Mouse (Mus musculus) liver, embryonic 14.5 days (tissue): ENCODE measurements around the gene E2f6. TPM values are rescaled to one million over a fixed set of nuclear protein-coding genes. Genes with fewer than 3 reads are reported as not detected.

Experiments
- ATAC-seq: fragments of 200-750 bp; cut with Nextera tagmentation; 2 replicates; pipeline ENCODE4 v1.8.0; 2017; ENCODE audit warnings: moderate number of reproducible peaks, mild to moderate bottlenecking, moderate library complexity; ENCODE audit not compliant: insufficient read depth
- DNase-seq, 3 experiments: peaks; one replicate each; pipeline ENCODE4 v3.0.0-alpha.2; 2012 to 2013; ENCODE audit warnings: low read depth in 3 of 3, low spot score in 3 of 3
- H3K27ac ChIP-seq: fragments of 300-500 bp; sonication (generic); 2 replicates; pipeline ENCODE4 v1.5.1; 2014; ENCODE audit warnings: moderate library complexity, mild to moderate bottlenecking, control low read depth, inconsistent platforms
- H3K27me3 ChIP-seq: fragments of 300-500 bp; sonication (generic); 2 replicates; pipeline ENCODE4 v1.6.1; 2014; ENCODE audit warnings: mild to moderate bottlenecking, low read length, moderate library complexity; ENCODE audit not compliant: control insufficient read depth, insufficient read depth
- H3K36me3 ChIP-seq: fragments of 300-500 bp; sonication (generic); replicated peaks from 2 replicates; pipeline ENCODE4 v1.6.1; 2014; ENCODE audit warnings: low read depth; ENCODE audit not compliant: control insufficient read depth, insufficient read depth
- H3K4me1 ChIP-seq, 2 experiments: fragments of 200-500 bp in 1 of 2; fragments of 300-500 bp in 1 of 2; sonication (generic) in 1 of 2; replicated peaks; 2 replicates each; pipeline ENCODE4 v1.6.1; 2012 to 2014; ENCODE audit warnings: antibody characterized with exemption in 1 of 2, inconsistent platforms in 1 of 2, low read length in 1 of 2; ENCODE audit not compliant: control insufficient read depth in 2 of 2, insufficient read depth in 2 of 2
- H3K4me2 ChIP-seq: fragments of 300-500 bp; sonication (generic); 2 replicates; pipeline ENCODE4 v1.6.1; 2014; ENCODE audit warnings: low read depth, mild to moderate bottlenecking, control low read depth, moderate library complexity
- H3K4me3 ChIP-seq, 2 experiments: fragments of 200-500 bp in 1 of 2; fragments of 300-500 bp in 1 of 2; sonication (generic) in 1 of 2; 2 replicates each; pipeline ENCODE4 v1.5.1; 2012 to 2014; ENCODE audit warnings: low read depth in 2 of 2, low read length in 2 of 2, mild to moderate bottlenecking in 2 of 2, control low read depth in 1 of 2, inconsistent platforms in 1 of 2, moderate library complexity in 1 of 2; ENCODE audit not compliant: insufficient read depth in 1 of 2
- H3K9ac ChIP-seq: fragments of 300-500 bp; sonication (generic); replicated peaks from 2 replicates; pipeline ENCODE4 v1.6.1; 2014; ENCODE audit warnings: mild to moderate bottlenecking, control low read depth, moderate library complexity
- H3K9me3 ChIP-seq: fragments of 300-500 bp; sonication (generic); 2 replicates; pipeline ENCODE4 v1.6.1; 2016; ENCODE audit warnings: low read length, mixed read lengths; ENCODE audit not compliant: control insufficient read depth
- CTCF ChIP-seq: IDR thresholded peaks from 2 replicates; pipeline ENCODE4 v1.5.1; 2016; ENCODE audit warnings: antibody characterized with exemption, low read depth, control low read depth
- EP300 ChIP-seq: IDR thresholded peaks from 2 replicates; pipeline ENCODE4 v1.6.1; 2016; ENCODE audit warnings: antibody characterized with exemption, low read depth
- WGBS: fragments of 180-500 bp; shearing (Covaris S2); extraction: QIAGEN DNeasy Blood & Tissue Kit; methylation state at CpG from one replicate; pipeline ENCODE4 v1.1.7; 2014; ENCODE audit not compliant: insufficient replicate concordance; 5-methylcytosine and 5-hydroxymethylcytosine counted together
- polyA plus RNA-seq, 2 experiments: library from polyadenylated mRNA; depleted of rRNA in 1 of 2; stranded (reverse) in 1 of 2; unstranded in 1 of 2; fragments of >200 nt; fragmentation: Nextera tagmentation in 1 of 2; extraction: Ambion mirVana in 1 of 2; gene quantifications; 2 replicates each; pipeline versions ENCODE4 v1.2.1 to v1.2.3; 2012 to 2014

Gene E2f6
- polyA plus RNA-seq, 2 experiments: 14.3 to 15.5 TPM

GRCm38 (mm10) chr12:16870405-16871068 lies 59.8 kb downstream of the E2f6 start:
- no peak overlapping the region for H3K4me2 ChIP-seq
- DNase-seq (no peak), ATAC-seq (peak; percentile 32)
- H3K9me3 ChIP-seq: no peaks in the 10 kb centered on the region
- H3K36me3 ChIP-seq: no peaks in the 10 kb centered on the region
- no peak overlapping the region for H3K9ac ChIP-seq
- TF ChIP-seq EP300 (no peak), CTCF (no peak)
- no peaks in the 10 kb centered on the region for H3K27me3 ChIP-seq
- WGBS: 37% methylated on average over 8 of the region's 8 CpGs
- no peak overlapping the region for H3K27ac ChIP-seq
- H3K4me1 ChIP-seq: peaks cover 0 to 39% of the 10 kb centered on the region in 2 experiments; a peak in 3 of 4 replicates
- no peak overlapping the region for H3K4me3 ChIP-seq

GRCm38 (mm10) chr12:16872006-16872405 lies 61.2 kb downstream of the E2f6 start:
- H3K9me3 ChIP-seq: no peaks in the 10 kb centered on the region
- no peaks in the 10 kb centered on the region for H3K27me3 ChIP-seq
- H3K36me3 ChIP-seq: no peaks in the 10 kb centered on the region
- H3K4me2 ChIP-seq: no peak overlapping the region
- H3K27ac ChIP-seq: no peak overlapping the region
- ATAC-seq (no peak), DNase-seq (no peak)
- 74% methylated on average over 1 of the region's 1 CpGs for WGBS
- H3K4me3 ChIP-seq: no peak overlapping the region
- TF ChIP-seq EP300 (no peak), CTCF (no peak)
- no peak overlapping the region for H3K9ac ChIP-seq
- H3K4me1 ChIP-seq: peaks cover 0 to 41% of the 10 kb centered on the region in 2 experiments; a peak in 3 of 4 replicates

GRCm38 (mm10) chr12:16872926-16873464 lies 62.2 kb downstream of the E2f6 start:
- Histone ChIP-seq H3K4me2 (no peak overlapping the region), H3K4me3 (no peak overlapping the region), H3K27ac (no peak overlapping the region), H3K9me3 (no peaks in the 10 kb centered on the region), H3K27me3 (no peaks in the 10 kb centered on the region), H3K9ac (no peak overlapping the region), H3K4me1 (peaks cover 0 to 46% of the 10 kb centered on the region in 2 experiments; a peak in 3 of 4 replicates), H3K36me3 (no peaks in the 10 kb centered on the region)
- DNase-seq (no peak), ATAC-seq (no peak)
- WGBS: 34% methylated on average over 7 of the region's 7 CpGs
- TF ChIP-seq EP300 (no peak), CTCF (no peak)

GRCm38 (mm10) chr12:16873549-16873948 lies 62.8 kb downstream of the E2f6 start:
- no peak overlapping the region for H3K27ac ChIP-seq
- H3K9ac ChIP-seq: no peak overlapping the region
- H3K9me3 ChIP-seq: no peaks in the 10 kb centered on the region
- H3K4me1 ChIP-seq: peaks cover 0 to 47% of the 10 kb centered on the region in 2 experiments; a peak in 3 of 4 replicates
- H3K4me3 ChIP-seq: no peak overlapping the region
- TF ChIP-seq EP300 (no peak), CTCF (no peak)
- H3K4me2 ChIP-seq: no peak overlapping the region
- DNase-seq (no peak), ATAC-seq (no peak)
- H3K27me3 ChIP-seq: no peaks in the 10 kb centered on the region
- WGBS: 62% methylated on average over 7 of the region's 7 CpGs
- no peaks in the 10 kb centered on the region for H3K36me3 ChIP-seq

- no peaks in the 10 kb centered on the region for H3K27me3 ChIP-seq
- no peaks in the 10 kb centered on the region for H3K9me3 ChIP-seq
- peaks cover 0 to 43% of the 10 kb centered on the region in 2 experiments; a peak in 3 of 4 replicates for H3K4me1 ChIP-seq
- WGBS: 37% methylated on average over 2 of the region's 2 CpGs
- no peak overlapping the region for H3K4me2 ChIP-seq
- H3K4me3 ChIP-seq: no peak overlapping the region
- DNase-seq (no peak), ATAC-seq (no peak)
- TF ChIP-seq CTCF (no peak), EP300 (no peak)
- no peak overlapping the region for H3K27ac ChIP-seq
- no peak overlapping the region for H3K9ac ChIP-seq
- no peaks in the 10 kb centered on the region for H3K36me3 ChIP-seq
Observed at GRCm38 (mm10) chr12:16874086-16874485, 63.3 kb downstream of the E2f6 start.
